Mouse (Mus musculus): ENCODE results near the gene Hpcal1. TPM values are rescaled to one million over a fixed set of nuclear protein-coding genes. Genes with fewer than 3 reads are reported as not detected.
"Not testable (repeated sequence)": the region's sequence is repeated elsewhere in the genome, so short reads cannot be mapped to it uniquely, and the experiment has no call there.

The Hpcal1 gene
- polyA plus RNA-seq, 1 experiment from 2014 or later = 20.3 TPM

DNA sequence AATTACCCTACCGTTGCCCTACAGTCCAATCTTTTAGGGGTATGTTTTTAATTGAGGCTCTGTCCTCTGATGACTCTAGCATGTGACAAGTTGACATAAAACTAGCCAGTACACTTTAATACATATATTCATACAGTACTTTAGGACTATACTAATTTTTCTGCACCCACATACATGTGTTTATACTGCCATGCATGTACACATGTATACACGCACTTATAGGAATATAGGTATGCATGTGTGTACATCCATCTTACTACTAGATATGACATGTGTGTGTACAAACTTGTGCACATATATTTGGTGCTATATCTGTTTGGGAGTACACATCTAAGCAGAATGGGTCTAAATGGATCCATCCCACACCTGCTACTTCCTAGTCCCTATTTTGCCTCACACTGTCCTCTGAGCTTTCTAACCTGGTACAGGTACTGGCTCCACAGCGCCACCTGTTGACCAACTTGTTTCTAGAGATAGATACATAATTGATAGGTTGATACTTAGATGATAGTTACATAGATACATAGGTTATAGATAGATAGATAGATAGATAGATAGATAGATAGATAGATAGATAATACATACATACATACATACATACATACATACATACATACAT, 105.1 kb downstream of the Hpcal1 start:
- H3K4me2 ChIP-seq = no peak overlapping the region
- no peak overlapping the region for H3K4me3 ChIP-seq (replicated peaks)
- H3K27ac ChIP-seq (replicated peaks) = no peak overlapping the region
- no peaks in the 10 kb centered on the region for H3K4me1 ChIP-seq (replicated peaks)
- H3K9me3 ChIP-seq (replicated peaks) = no peaks in the 10 kb centered on the region
- no peak overlapping the region for H3K9ac ChIP-seq
- no peaks in the 10 kb centered on the region for H3K27me3 ChIP-seq
- ATAC-seq (ENCODE audit: insufficient read depth) = no peak
- 0 out of 2 replicates have a peak, but pooled peaks cover 4% of the 10 kb centered on the region for H3K36me3 ChIP-seq (replicated peaks)
- 52% methylated on average over 3 of the region's 3 CpGs for WGBS (ENCODE audit: insufficient replicate concordance)

- H3K4me3 ChIP-seq (replicated peaks); H3K27ac ChIP-seq (replicated peaks); H3K4me1 ChIP-seq (replicated peaks); H3K9ac ChIP-seq; H3K27me3 ChIP-seq; ATAC-seq (ENCODE audit: insufficient read depth); H3K9me3 ChIP-seq (replicated peaks); H3K36me3 ChIP-seq (replicated peaks); H3K4me2 ChIP-seq: not testable (repeated sequence)
- WGBS (ENCODE audit: insufficient replicate concordance) = 77% methylated on average over 11 of the region's 11 CpGs
Observed at GRCm38 (mm10) chr12:17798261-17798660, 107.6 kb downstream of the Hpcal1 start.

- Histone ChIP-seq H3K4me2 (no peak overlapping the region), H3K27me3 (no peaks in the 10 kb centered on the region), H3K9me3 (replicated peaks) (no peaks in the 10 kb centered on the region), H3K4me1 (replicated peaks) (no peaks in the 10 kb centered on the region), H3K36me3 (replicated peaks) (no peaks in the 10 kb centered on the region), H3K4me3 (replicated peaks) (no peak overlapping the region), H3K27ac (replicated peaks) (no peak overlapping the region), H3K9ac (no peak overlapping the region)
- no peak for ATAC-seq (ENCODE audit: insufficient read depth)
- WGBS (ENCODE audit: insufficient replicate concordance) = 23% methylated on average over 2 of the region's 2 CpGs
Observed at GRCm38 (mm10) chr12:17808542-17808941, 117.9 kb downstream of the Hpcal1 start.

- not testable (repeated sequence) for H3K36me3 ChIP-seq (replicated peaks); ATAC-seq (ENCODE audit: insufficient read depth); H3K4me1 ChIP-seq (replicated peaks); H3K9ac ChIP-seq; H3K4me2 ChIP-seq; H3K4me3 ChIP-seq (replicated peaks); H3K27ac ChIP-seq (replicated peaks); H3K9me3 ChIP-seq (replicated peaks); H3K27me3 ChIP-seq
- WGBS (ENCODE audit: insufficient replicate concordance) = 58% methylated on average over 1 of the region's 1 CpGs
Observed at GRCm38 (mm10) chr12:17835279-17835678, 144.6 kb downstream of the Hpcal1 start.

Other genes with a start within 250 kb of the Hpcal1 start
- 404 and 432 TPM in 2 replicates for gene Odc1, start 146.1 kb upstream of the Hpcal1 start, polyA plus RNA-seq (2015; fragmentation: Nextera tagmentation; extraction: Ambion mirVana)

Measured in liver, embryonic 15.5 days (tissue).